Mouse (Mus musculus) thymus, postnatal 4 days (tissue): ENCODE data around the gene Rnf185.

Experiments used
- DNase-seq: peaks from one replicate; pipeline ENCODE4 v3.0.0; 2021

The Rnf185 gene

GRCm38 (mm10) chr11:3443091-3443490 is 9.1 kb downstream of the Rnf185 start:
- no peak for DNase-seq

- no peak for DNase-seq
Observed at GRCm38 (mm10) chr11:3442677-3443076, 9.5 kb downstream of the Rnf185 start.

- no peak for DNase-seq
Observed at GRCm38 (mm10) chr11:3441696-3442443, 10.3 kb downstream of the Rnf185 start.

GRCm38 (mm10) chr11:3437621-3438020 is 14.5 kb downstream of the Rnf185 start:
- no peak for DNase-seq

- DNase-seq: no peak
Observed at GRCm38 (mm10) chr11:3433809-3434208, 18.4 kb downstream of the Rnf185 start.

GRCm38 (mm10) chr11:3431976-3432603 is 20.1 kb downstream of the Rnf185 start:
- no peak for DNase-seq

GRCm38 (mm10) chr11:3431515-3431914 is 20.6 kb downstream of the Rnf185 start:
- DNase-seq: no peak

- DNase-seq: no peak
Observed at GRCm38 (mm10) chr11:3428632-3429031, 23.5 kb downstream of the Rnf185 start.

GRCm38 (mm10) chr11:3427697-3428230 is 24.4 kb downstream of the Rnf185 start:
- DNase-seq: no peak

GRCm38 (mm10) chr11:3422242-3422641 is 29.9 kb downstream of the Rnf185 start:
- no peak for DNase-seq

GRCm38 (mm10) chr11:3418741-3419140 is 33.4 kb downstream of the Rnf185 start:
- no peak for DNase-seq

GRCm38 (mm10) chr11:3417795-3418194 is 34.4 kb downstream of the Rnf185 start:
- DNase-seq: no peak

GRCm38 (mm10) chr11:3416399-3416798 is 35.8 kb downstream of the Rnf185 start:
- no peak for DNase-seq

- DNase-seq: no peak
Observed at GRCm38 (mm10) chr11:3412111-3412510, 40.1 kb downstream of the Rnf185 start.

GRCm38 (mm10) chr11:3408997-3409732 is 43.0 kb downstream of the Rnf185 start, which contains the start of gene Limk2:
Limk2 (minus strand) TSS chr11:3409189.
- peak; percentile 99 for DNase-seq

GRCm38 (mm10) chr11:3408131-3408996 is 43.8 kb downstream of the Rnf185 start:
- DNase-seq: peak; percentile 30

GRCm38 (mm10) chr11:3404287-3405047 is 47.7 kb downstream of the Rnf185 start:
- DNase-seq: no peak

GRCm38 (mm10) chr11:3403024-3403423 is 49.1 kb downstream of the Rnf185 start:
- no peak for DNase-seq

- no peak for DNase-seq
Observed at GRCm38 (mm10) chr11:3398318-3398717, 53.8 kb downstream of the Rnf185 start.

GRCm38 (mm10) chr11:3396562-3396961 is 55.6 kb downstream of the Rnf185 start:
- no peak for DNase-seq

GRCm38 (mm10) chr11:3396091-3396490 is 56.1 kb downstream of the Rnf185 start:
- no peak for DNase-seq

- no peak for DNase-seq
Observed at GRCm38 (mm10) chr11:3394520-3394919, 57.6 kb downstream of the Rnf185 start.
